Mouse (Mus musculus) layer of hippocampus, adult 11-12 months (tissue): ENCODE measurements around the gene Olfr726.
A peak's percentile ranks its signal among the peaks of the same experiment; 100 is the strongest.

Experiments used
- DNase-seq: peaks from one replicate; pipeline ENCODE4 v3.0.0; 2022; ENCODE audit warnings: low spot score

Gene Olfr726

DNA sequence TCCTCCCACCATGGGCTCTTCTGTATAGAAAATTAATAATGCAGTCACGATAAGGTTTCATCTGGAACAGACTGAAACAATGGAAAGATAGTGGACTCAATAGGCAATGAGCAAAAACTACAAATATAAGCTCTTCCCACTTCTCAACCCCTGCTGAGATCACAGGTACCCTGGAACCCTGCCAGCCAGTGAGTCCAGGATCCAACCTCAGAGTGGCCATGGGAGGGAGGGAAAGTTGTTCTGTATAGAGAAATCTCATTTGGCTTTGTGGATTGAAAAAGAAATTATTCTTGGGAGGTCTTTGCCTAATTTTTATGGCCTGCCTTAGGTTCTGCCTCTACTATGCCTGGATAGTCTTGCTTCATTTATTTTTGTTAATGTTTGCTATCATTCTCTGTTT lies at the start of gene Olfr726:
Gene Olfr726 (minus strand): TSS at position 101 of the 400 bp plus-strand sequence.
- DNase-seq: no peak

DNA sequence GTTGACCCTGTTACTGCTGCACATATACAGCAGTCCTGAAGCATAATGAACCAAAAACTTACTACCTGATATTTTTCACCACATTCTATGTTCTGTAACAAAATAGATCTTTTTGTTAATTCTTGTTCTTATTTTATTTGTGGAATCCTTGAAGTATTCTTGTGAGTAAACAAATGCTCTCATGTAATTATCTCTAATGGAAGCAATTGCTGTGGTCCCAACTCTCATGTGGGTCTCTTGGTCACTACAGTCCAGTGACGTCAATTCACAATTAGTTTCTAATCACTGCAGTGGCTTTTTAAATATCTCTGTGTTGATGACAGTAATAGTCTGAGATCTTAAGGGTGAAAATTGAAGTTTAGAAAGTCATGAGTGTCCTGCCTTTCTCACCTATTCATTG lies 32.1 kb upstream of the Olfr726 start, which contains the start of gene Olfr727:
Gene Olfr727 (plus strand): TSS at position 301 of the 400 bp plus-strand sequence.
- DNase-seq: no peak

DNA sequence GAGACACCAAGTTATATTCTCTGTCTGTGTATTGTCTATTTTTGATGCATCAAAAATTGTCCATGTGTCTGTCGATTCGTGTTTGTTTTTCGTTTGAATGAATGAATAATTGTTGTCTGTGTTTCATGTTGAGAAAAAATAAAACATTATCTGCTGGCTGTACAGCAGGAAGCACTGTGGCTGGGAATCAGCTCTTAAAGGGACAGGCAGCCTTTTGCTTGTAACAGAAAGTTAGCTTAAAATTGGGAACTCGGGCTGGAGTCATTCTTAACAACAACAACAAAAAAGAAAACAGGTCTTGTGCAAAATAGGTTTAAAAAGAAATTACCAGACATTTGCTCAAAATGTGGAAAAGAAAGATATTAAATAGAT lies 28.0 kb downstream of the Olfr726 start:
- DNase-seq: no peak

GRCm38 (mm10) chr14:50061955-50062732 lies 28.6 kb downstream of the Olfr726 start:
- peak; percentile 39 for DNase-seq

DNA sequence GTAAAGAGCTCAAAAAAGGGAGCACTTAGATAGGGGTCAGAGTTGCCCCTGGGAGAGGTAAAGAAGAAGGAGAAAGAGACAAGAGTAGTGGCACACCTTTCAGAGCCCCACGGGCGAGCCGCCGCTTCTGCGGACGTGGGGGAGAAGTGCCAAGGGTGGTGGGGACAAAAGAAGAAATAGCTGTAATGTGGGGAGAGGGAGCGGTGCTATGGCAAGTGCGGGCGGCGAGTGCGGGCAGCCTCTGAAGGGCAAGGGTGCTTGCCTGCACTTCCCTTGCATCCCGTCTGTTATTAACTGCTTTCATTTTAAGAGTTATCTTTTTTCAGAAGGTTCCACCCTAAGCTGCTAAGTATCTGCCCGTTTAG lies 29.2 kb downstream of the Olfr726 start:
- DNase-seq: no peak

GRCm38 (mm10) chr14:50061179-50061578 lies 29.6 kb downstream of the Olfr726 start:
- no peak for DNase-seq

GRCm38 (mm10) chr14:50040275-50040674 lies 50.5 kb downstream of the Olfr726 start, which contains the start of gene Olfr725:
Olfr725 (minus strand) TSS chr14:50040375.
- DNase-seq: no peak
